Mouse (Mus musculus): ENCODE measurements at regions not wholly inside any gene's neighbourhood (a gene's known extent, or its start where the extent isn't known, plus 50 kb on each side); places are given as distances from the start of the nearest gene placed in this dataset.
A peak's percentile ranks its signal among the peaks of the same experiment; 100 is the strongest.

- H3K27ac ChIP-seq (ENCODE audit: low read length), result no peak overlapping the region
- no peak overlapping the region for H3K4me3 ChIP-seq (ENCODE audit: low read depth, low read length)
- H3K9me3 ChIP-seq (ENCODE audit: control insufficient read depth, low read depth, low read length), result no peaks in the 10 kb centered on the region
- no peaks in the 10 kb centered on the region for H3K27me3 ChIP-seq (ENCODE audit: control insufficient read depth, insufficient read depth, low read length)
- H3K4me1 ChIP-seq (ENCODE audit: control insufficient read depth, insufficient read depth, low read length), result no peaks in the 10 kb centered on the region
- no peak for ATAC-seq (ENCODE audit: insufficient number of reproducible peaks, insufficient read depth, low FRiP score, low read depth)
- H3K4me2 ChIP-seq (replicated peaks; ENCODE audit: low read depth, low read length), result no peak overlapping the region
- H3K36me3 ChIP-seq (ENCODE audit: control insufficient read depth, insufficient read depth, low read length), result no peaks in the 10 kb centered on the region
- WGBS, result 60% methylated on average over 10 of the region's 10 CpGs
- no peak overlapping the region for H3K9ac ChIP-seq (replicated peaks; ENCODE audit: low read depth, low read length)
Measured at GRCm38 (mm10) chr6:31345366-31346084, 53.0 kb upstream of the Mkln1 start.

- Histone ChIP-seq H3K4me3 (ENCODE audit: low read depth, low read length) (no peak overlapping the region), H3K4me1 (ENCODE audit: control insufficient read depth, insufficient read depth, low read length) (no peaks in the 10 kb centered on the region), H3K27ac (ENCODE audit: low read length) (no peak overlapping the region), H3K4me2 (replicated peaks; ENCODE audit: low read depth, low read length) (no peak overlapping the region), H3K36me3 (ENCODE audit: control insufficient read depth, insufficient read depth, low read length) (no peaks in the 10 kb centered on the region), H3K9ac (replicated peaks; ENCODE audit: low read depth, low read length) (no peak overlapping the region), H3K27me3 (ENCODE audit: control insufficient read depth, insufficient read depth, low read length) (no peaks in the 10 kb centered on the region), H3K9me3 (ENCODE audit: control insufficient read depth, low read depth, low read length) (no peaks in the 10 kb centered on the region)
- ATAC-seq (ENCODE audit: insufficient number of reproducible peaks, insufficient read depth, low FRiP score, low read depth), result no peak
- WGBS, result 94% methylated on average over 4 of the region's 4 CpGs
Measured at GRCm38 (mm10) chr6:31348333-31348732, 50.2 kb upstream of the Mkln1 start.

MicroRNA genes in the stretch of these regions (microRNA counts, 519-probe panel; counts per million panel counts)
- microRNA mmu-miR-29a, result 3,065 counts per million, percentile 56 among the panel's probes with 10 or more counts

Small RNA genes in the stretch of these regions (microRNA-seq; reads per million reads assigned to microRNA genes)
- 55.2 reads per million, percentile 39 among the genes with 10 or more reads in this experiment for gene Mir29a
- 1.8 reads per million for gene Mir29b-1

Measured in stomach, embryonic 14.5 days (tissue).